Mouse (Mus musculus) layer of hippocampus, postnatal 14 days (tissue): Measurements from ENCODE around the gene Pnliprp2. TPM values are rescaled to one million over a fixed set of nuclear protein-coding genes. Genes with fewer than 3 reads are reported as not detected.

Experiments
- DNase-seq, 2 experiments: peaks; one replicate each; pipeline ENCODE4 v3.0.0; 2021 to 2022; ENCODE audit warnings: low spot score in 2 of 2, mixed read lengths in 1 of 2
- total RNA-seq, 2 experiments: library from RNA; stranded (reverse); gene quantifications; 2 replicates each; pipeline ENCODE4 v1.2.3; 2021

Pnliprp2 gene
- total RNA-seq, 2 experiments from 2014 or later, result not detected

- no peak for DNase-seq
These were observed 35.7 kb downstream of the Pnliprp2 start for GRCm38 (mm10) chr19:58795114-58795669.

- DNase-seq, result peak; percentile 63 to 74
These were observed 45.8 kb downstream of the Pnliprp2 start for GRCm38 (mm10) chr19:58805191-58805779.

DNA sequence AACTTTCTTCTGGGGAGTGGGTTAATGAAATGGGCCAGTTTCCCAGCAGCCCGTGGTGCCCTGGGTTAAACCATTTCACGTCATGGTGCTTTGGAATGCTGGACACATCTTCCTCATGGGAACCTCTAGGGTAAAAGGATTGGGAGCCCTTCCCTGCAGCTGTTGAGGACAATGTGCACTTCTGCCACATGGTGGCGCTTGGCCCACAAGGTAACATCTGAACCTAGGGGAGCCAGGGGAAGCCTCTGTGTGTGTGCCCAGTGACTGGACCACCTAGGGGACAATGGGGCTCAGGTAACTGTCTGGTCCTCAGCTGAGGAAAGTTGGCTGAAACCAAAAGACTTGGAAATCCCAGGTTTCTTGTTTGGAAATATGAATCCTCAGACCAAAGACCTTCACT lies 46.8 kb downstream of the Pnliprp2 start:
- peak; percentile 61 to 64 for DNase-seq

GRCm38 (mm10) chr19:58808864-58809263 lies 49.3 kb downstream of the Pnliprp2 start:
- DNase-seq, result no peak

GRCm38 (mm10) chr19:58810536-58810935 lies 51.0 kb downstream of the Pnliprp2 start:
- DNase-seq, result no peak

DNA sequence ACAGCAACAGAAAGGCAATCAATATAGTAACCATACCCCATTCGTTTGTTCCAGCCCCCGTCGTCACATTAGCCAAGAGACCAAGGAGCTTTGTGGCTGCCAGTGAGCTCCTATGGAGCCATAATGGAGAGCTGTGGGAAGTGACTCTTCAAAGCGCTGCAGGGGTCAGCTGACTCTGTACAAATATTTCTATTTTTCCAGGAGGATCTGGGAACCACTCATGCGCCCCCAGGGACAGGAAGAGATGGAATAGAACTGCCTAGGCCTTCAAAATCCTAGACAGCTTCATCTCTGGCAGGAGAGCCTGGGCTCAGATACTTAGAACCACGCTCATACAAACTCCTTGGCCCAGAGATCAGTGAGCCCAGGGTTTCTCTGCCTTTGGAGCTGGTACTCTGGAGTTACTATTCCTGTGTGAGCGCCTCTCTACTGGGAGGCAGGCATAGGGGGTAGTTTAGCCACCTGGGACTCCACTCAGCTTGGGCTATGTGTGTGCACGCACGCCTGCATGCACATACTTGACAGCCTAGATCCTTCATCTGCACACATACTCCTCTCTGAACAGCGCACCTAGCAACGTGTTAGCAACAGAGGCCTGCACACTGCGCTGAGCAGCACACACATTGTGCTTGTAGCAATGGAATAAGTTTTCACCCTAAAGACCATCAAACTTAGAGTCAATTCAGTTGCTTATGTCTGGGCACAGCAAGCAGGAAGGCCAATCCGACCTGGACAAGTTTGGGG lies 55.8 kb downstream of the Pnliprp2 start:
- no peak for DNase-seq

GRCm38 (mm10) chr19:58816453-58817041 lies 57.0 kb downstream of the Pnliprp2 start:
- DNase-seq, result no peak

DNA sequence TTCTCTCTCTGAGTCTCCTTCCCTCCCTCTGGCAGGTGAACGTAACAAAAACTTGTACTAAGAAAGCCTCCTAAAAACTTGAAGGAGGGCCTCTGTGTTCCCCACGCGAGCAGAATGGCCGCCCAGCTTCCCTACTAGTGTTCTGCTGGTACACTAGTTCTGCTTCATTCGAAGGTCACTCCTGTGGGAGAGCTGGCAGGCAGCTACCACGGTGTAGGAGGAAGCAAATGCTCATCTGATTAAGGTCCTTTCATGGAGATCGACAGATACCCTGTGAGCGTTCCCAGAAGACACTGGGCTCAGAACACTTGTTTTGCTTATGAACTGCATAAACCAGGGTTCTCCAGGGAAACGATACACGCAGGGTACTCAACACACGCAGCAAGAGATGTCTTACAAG lies 57.9 kb downstream of the Pnliprp2 start:
- DNase-seq, result no peak

DNA sequence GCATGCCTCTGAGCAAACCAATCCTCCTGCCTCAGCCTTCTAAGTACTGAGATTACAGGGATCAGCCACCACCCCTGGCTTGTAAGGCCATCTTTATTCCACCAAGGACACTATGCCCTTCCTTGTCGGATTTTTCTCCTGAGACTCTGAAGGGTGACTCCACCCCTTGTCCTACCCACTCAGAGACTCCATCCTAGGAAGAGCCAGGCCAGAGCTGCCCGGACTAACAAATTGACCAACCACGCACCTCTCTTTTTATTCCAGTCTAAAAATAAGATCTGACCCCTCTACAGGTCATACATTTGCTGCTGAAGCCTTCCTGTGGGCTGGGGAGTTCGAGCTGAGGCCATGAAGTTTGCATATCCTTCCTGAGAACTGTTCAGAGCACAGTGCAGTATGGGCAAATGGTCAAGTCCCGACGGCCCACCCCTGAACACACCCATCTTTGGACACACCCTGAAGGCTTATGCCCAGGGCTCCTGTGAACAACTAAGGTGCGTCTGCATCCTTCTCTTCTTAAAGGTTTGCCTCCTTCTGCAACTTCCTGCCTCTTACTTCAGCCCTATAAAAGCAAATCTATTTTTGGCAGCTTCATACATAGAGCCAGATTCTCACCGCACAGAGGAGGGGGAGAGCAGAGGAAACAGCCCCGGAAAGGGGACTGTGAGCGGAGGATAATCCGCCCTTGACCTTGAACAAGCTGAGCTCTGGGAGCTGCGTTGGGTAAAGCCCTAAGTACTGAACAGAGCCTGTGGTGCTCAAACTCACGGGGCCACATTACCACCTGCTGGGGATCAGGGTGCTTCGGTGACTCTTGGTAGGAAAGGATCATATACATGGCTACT lies 59.3 kb downstream of the Pnliprp2 start:
- no peak for DNase-seq

DNA sequence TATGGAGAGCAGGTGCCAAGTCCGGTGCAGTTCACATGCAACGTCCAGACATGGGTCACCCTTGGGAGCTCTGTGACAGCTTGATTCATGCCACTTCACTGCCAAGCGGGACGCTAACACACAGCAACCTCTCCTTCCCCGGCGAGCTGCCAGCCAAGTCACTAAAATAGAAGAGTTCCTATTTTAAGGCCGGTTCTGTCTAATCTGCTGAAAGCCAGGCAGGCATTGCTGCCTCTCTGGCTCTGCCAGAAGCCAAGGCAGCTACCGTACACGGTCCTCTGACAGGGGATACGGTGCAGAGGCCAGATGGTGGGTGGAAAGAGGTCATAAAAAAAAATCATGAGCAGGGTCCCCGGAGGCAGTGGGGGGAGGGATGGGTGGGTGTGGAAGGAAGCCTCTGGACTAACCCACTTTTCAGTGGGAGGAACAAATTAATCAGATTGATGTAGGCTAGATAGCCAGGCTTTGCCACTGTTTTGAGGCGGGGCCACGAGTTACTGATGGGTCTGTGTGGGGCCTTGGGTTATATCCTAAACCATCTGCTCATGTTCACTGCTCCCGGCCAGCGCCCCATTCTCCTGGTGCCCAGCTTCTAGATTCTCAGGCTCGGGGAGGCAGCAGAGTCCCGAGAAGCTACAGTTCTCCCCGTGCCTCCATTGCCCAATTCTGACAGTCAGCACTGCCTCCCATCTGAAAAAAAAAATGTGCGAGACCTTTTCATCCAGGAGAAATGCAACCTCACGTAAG lies 63.1 kb downstream of the Pnliprp2 start:
- peak; percentile 61 to 63 for DNase-seq

DNA sequence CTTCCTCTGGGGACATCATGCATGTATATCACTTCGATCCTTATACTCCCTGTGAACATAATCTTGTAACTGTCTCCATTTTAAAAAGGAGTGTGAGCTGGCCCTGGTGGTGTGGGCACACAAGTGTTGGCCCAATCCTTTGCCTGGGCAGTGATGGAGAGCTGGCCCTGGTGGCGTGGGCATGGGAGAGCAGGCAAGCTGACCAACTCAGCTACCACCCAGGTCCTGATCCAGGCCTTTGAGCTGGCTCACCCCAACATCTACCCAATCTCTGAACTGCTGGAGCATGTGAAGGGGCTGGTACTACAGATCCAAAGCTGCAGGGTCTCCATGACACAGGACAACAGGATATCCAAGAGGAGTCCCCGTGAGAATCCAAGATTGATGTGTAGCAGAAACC lies 63.8 kb downstream of the Pnliprp2 start:
- DNase-seq, result no peak

DNA sequence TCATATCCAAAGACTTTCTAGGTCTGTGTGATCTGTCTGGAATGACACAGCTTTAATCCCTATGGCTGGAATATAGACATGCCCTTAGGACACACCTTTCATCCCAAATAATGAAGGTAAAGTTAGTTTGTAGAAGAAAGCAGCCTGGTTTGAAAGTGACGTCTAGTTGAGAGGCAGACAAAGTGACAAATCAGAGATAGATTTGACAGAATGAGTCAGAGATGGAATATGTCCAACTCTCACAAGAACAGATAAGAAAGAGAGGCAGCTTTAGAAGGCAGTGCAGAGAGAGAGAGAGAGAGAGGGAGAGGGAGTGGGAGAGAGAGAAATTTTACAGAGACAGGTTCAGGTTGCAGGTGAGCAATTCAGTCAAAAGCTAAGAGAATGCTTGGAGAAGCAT lies 64.8 kb downstream of the Pnliprp2 start:
- DNase-seq, result no peak

Other genes with a start within 250 kb of the Pnliprp2 start
- gene Ccdc172, start 247.7 kb upstream of the Pnliprp2 start, total RNA-seq, result not detected
- 1 to 10 TPM; 2.0 to 2.2 TPM for gene Pnlip, start 107.2 kb upstream of the Pnliprp2 start, total RNA-seq
- gene Pnliprp1, start 30.8 kb upstream of the Pnliprp2 start, total RNA-seq, result not detected
- gene 1700019N19Rik, start 34.7 kb downstream of the Pnliprp2 start, total RNA-seq, result under 1 TPM; 0.35 to 0.41 TPM
- gene Eno4, start 183.7 kb downstream of the Pnliprp2 start, total RNA-seq, result 1 to 10 TPM; 1.7 to 2.1 TPM
- 100 to 1,000 TPM; 256 to 270 TPM for gene Hspa12a, start 183.9 kb downstream of the Pnliprp2 start, total RNA-seq